In genomic region chr15:15238309-15238708, GRCm38 (mm10) we compare ENCODE assay signal across 11 mouse cellular contexts.
DNase-seq lines count a peak whose midpoint lies in the region; ATAC-seq and TF ChIP-seq lines count a peak whose summit lies in the region.
"Had no signal": no experiment of that assay in that cellular context is flagged by ENCODE, and none has a peak within 500 bp of the region (broad histone marks: within the 10 kb centered on the region; RNA-seq: fewer than 3 reads in every experiment).

No protein-coding gene starts in this region.

- no peaks in the 10 kb centered on the region for H3K4me1 ChIP-seq in heart, postnatal 0 days (ENCODE audit: control insufficient read depth, insufficient read depth)
- H3K4me1 ChIP-seq in neural tube, embryonic 11.5 days (ENCODE audit: control insufficient read depth, insufficient read depth, low read length) = no peaks in the 10 kb centered on the region
- no peaks in the 10 kb centered on the region for H3K4me1 ChIP-seq in neural tube, embryonic 15.5 days
- no peaks in the 10 kb centered on the region for H3K4me1 ChIP-seq in stomach, postnatal 0 days (replicated peaks; ENCODE audit: control insufficient read depth, insufficient read depth)
- H3K4me1 ChIP-seq in liver, postnatal 0 days (ENCODE audit: insufficient read depth) = no peaks in the 10 kb centered on the region

- TF ChIP-seq CTCF in heart, postnatal 0 days (IDR thresholded peaks at IDR 0.05; ENCODE audit: low read depth) = peak; percentile 14; the same call in 1 of the 2 replicates
- peak; percentile 47 for TF ChIP-seq CTCF in stomach, postnatal 0 days (IDR thresholded peaks at IDR 0.05; ENCODE audit: low read depth)
- TF ChIP-seq CTCF in liver, postnatal 0 days (IDR thresholded peaks at IDR 0.05; ENCODE audit: low read depth) = no peak

- no peak for TF ChIP-seq EP300 in heart, postnatal 0 days (IDR thresholded peaks at IDR 0.05; ENCODE audit: low read depth)
- TF ChIP-seq EP300 in stomach, postnatal 0 days (optimal IDR thresholded peaks at IDR 0.05) = no peak
- TF ChIP-seq EP300 in liver, postnatal 0 days (IDR thresholded peaks at IDR 0.05; ENCODE audit: low read depth) = no peak

- H3K27ac ChIP-seq in heart, postnatal 0 days (ENCODE audit: low read depth) = no peak overlapping the region
- H3K27ac ChIP-seq in neural tube, embryonic 11.5 days (ENCODE audit: low read depth, low read length) = no peak overlapping the region
- H3K27ac ChIP-seq in neural tube, embryonic 15.5 days (replicated peaks) = no peak overlapping the region
- no peak overlapping the region for H3K27ac ChIP-seq in stomach, postnatal 0 days (replicated peaks)
- H3K27ac ChIP-seq in liver, postnatal 0 days (ENCODE audit: low read depth) = no peak overlapping the region

- no peaks in the 10 kb centered on the region for H3K27me3 ChIP-seq in heart, postnatal 0 days (ENCODE audit: control insufficient read depth, insufficient read depth, low read length)
- no peaks in the 10 kb centered on the region for H3K27me3 ChIP-seq in neural tube, embryonic 11.5 days (ENCODE audit: control insufficient read depth, insufficient read depth, low read length)
- H3K27me3 ChIP-seq in neural tube, embryonic 15.5 days (replicated peaks) = no peaks in the 10 kb centered on the region
- H3K27me3 ChIP-seq in stomach, postnatal 0 days (ENCODE audit: control insufficient read depth, insufficient read depth, low read length) = no peaks in the 10 kb centered on the region
- H3K27me3 ChIP-seq in liver, postnatal 0 days (ENCODE audit: insufficient read depth, low read length) = no peaks in the 10 kb centered on the region

- H3K4me2 ChIP-seq in heart, postnatal 0 days (ENCODE audit: low read depth, low read length) = no peak overlapping the region
- no peak overlapping the region for H3K4me2 ChIP-seq in neural tube, embryonic 11.5 days (ENCODE audit: low read depth)
- H3K4me2 ChIP-seq in neural tube, embryonic 15.5 days = no peak overlapping the region
- H3K4me2 ChIP-seq in stomach, postnatal 0 days (replicated peaks; ENCODE audit: low read depth) = no peak overlapping the region
- no peak overlapping the region for H3K4me2 ChIP-seq in liver, postnatal 0 days (ENCODE audit: low read depth, low read length)

- no peak for ATAC-seq in heart, postnatal 0 days (ENCODE audit: insufficient read depth, low read depth)
- no peak; the same call in 1 of the 2 replicates for ATAC-seq in neural tube, embryonic 11.5 days (ENCODE audit: insufficient read depth, low FRiP score, low TSS enrichment)
- ATAC-seq in neural tube, embryonic 15.5 days (ENCODE audit: low FRiP score) = no peak
- no peak for ATAC-seq in stomach, postnatal 0 days (ENCODE audit: low FRiP score, low TSS enrichment)
- no peak for ATAC-seq in monocyte, adult 5-6 weeks (replicated peaks; ENCODE audit: insufficient number of reproducible peaks, low FRiP score, low TSS enrichment, poor library complexity, severe bottlenecking)
- ATAC-seq in liver, postnatal 0 days = no peak

- DNase-seq in heart, postnatal 0 days (ENCODE audit: low spot score) = no peak
- no peak for DNase-seq in heart, postnatal 36 days
- DNase-seq in neural tube, embryonic 11.5 days (ENCODE audit: low spot score) = peak; percentile 19
- DNase-seq in embryo, embryonic 11 days = peak; percentile 33
- DNase-seq in stomach, postnatal 0 days (ENCODE audit: low spot score) = no peak
- DNase-seq in liver, postnatal 0 days = no peak
- DNase-seq: adrenal gland, postnatal 25 days; cerebellum, postnatal 25 days; lung, adult 2 months had no signal

- H3K36me3 ChIP-seq in heart, postnatal 0 days (replicated peaks; ENCODE audit: control insufficient read depth, insufficient read depth, low read length) = no peaks in the 10 kb centered on the region
- H3K36me3 ChIP-seq in neural tube, embryonic 11.5 days (ENCODE audit: control insufficient read depth, insufficient read depth, low read length) = no peaks in the 10 kb centered on the region
- H3K36me3 ChIP-seq in neural tube, embryonic 15.5 days = no peaks in the 10 kb centered on the region
- no peaks in the 10 kb centered on the region for H3K36me3 ChIP-seq in stomach, postnatal 0 days (ENCODE audit: control insufficient read depth, insufficient read depth, low read length)
- no peaks in the 10 kb centered on the region for H3K36me3 ChIP-seq in liver, postnatal 0 days (replicated peaks; ENCODE audit: insufficient read depth, low read length)

- intact Hi-C loops in heart, postnatal 36 days (cut with DNase I) = no loop called here

- no peak overlapping the region for H3K9ac ChIP-seq in heart, postnatal 0 days (replicated peaks; ENCODE audit: low read depth, low read length)
- no peak overlapping the region for H3K9ac ChIP-seq in neural tube, embryonic 11.5 days (ENCODE audit: low read length)
- H3K9ac ChIP-seq in neural tube, embryonic 15.5 days (replicated peaks) = no peak overlapping the region
- H3K9ac ChIP-seq in stomach, postnatal 0 days (ENCODE audit: low read length) = no peak overlapping the region
- H3K9ac ChIP-seq in liver, postnatal 0 days (replicated peaks) = no peak overlapping the region

- H3K4me3 ChIP-seq in heart, postnatal 0 days (ENCODE audit: low read depth, low read length) = no peak overlapping the region
- no peak overlapping the region for H3K4me3 ChIP-seq in neural tube, embryonic 11.5 days (ENCODE audit: low read depth, low read length)
- H3K4me3 ChIP-seq in neural tube, embryonic 15.5 days (replicated peaks) = no peak overlapping the region
- H3K4me3 ChIP-seq in stomach, postnatal 0 days (ENCODE audit: low read depth, low read length) = no peak overlapping the region
- H3K4me3 ChIP-seq in liver, postnatal 0 days (ENCODE audit: low read depth, low read length) = no peak overlapping the region

- no peaks in the 10 kb centered on the region for H3K9me3 ChIP-seq in heart, postnatal 0 days (replicated peaks; ENCODE audit: control insufficient read depth, low read length)
- H3K9me3 ChIP-seq in neural tube, embryonic 11.5 days (ENCODE audit: control insufficient read depth, low read length) = no peaks in the 10 kb centered on the region
- no peaks in the 10 kb centered on the region for H3K9me3 ChIP-seq in neural tube, embryonic 15.5 days (replicated peaks)
- no peaks in the 10 kb centered on the region for H3K9me3 ChIP-seq in stomach, postnatal 0 days (ENCODE audit: control insufficient read depth, low read length)
- no peaks in the 10 kb centered on the region for H3K9me3 ChIP-seq in liver, postnatal 0 days (ENCODE audit: low read length)

Comparison
In these comparisons a context has a peak if more than half of its experiments do, and no peak if none do; other contexts are left out.
1. DNase-seq: peak in neural tube, embryonic 11.5 days (single experiment) and embryo, embryonic 11 days (single experiment); none in heart, postnatal 0 days (single experiment), heart, postnatal 36 days (0 of 2), stomach, postnatal 0 days (single experiment) and liver, postnatal 0 days (single experiment).